Mouse (Mus musculus) limb, embryonic 11.5 days (tissue): Measurements from ENCODE around the gene Gm45716. TPM values are rescaled to one million over a fixed set of nuclear protein-coding genes. Genes with fewer than 3 reads are reported as not detected.
"Not testable (repeated sequence)": the region's sequence is repeated elsewhere in the genome, so short reads cannot be mapped to it uniquely, and the experiment has no call there.

ENCODE experiments used
- ATAC-seq: fragments of 200-750 bp; cut with Nextera tagmentation; 2 replicates; pipeline ENCODE4 v1.8.0; 2017; ENCODE audit warnings: low read depth; ENCODE audit not compliant: insufficient number of reproducible peaks, low FRiP score, low TSS enrichment
- DNase-seq: peaks from one replicate; pipeline ENCODE4 v3.0.0-alpha.2; 2015; ENCODE audit warnings: low spot score
- H3K27ac ChIP-seq: fragments of 300-500 bp; sonication (generic); replicated peaks from 2 replicates; pipeline ENCODE4 v1.5.1; 2014; ENCODE audit warnings: low read depth, mild to moderate bottlenecking, low read length
- H3K27me3 ChIP-seq: fragments of 300-500 bp; sonication (generic); 2 replicates; pipeline ENCODE4 v1.6.1; 2014; ENCODE audit warnings: mild to moderate bottlenecking, low read length, mixed read lengths; ENCODE audit not compliant: control insufficient read depth, insufficient read depth
- H3K36me3 ChIP-seq: fragments of 300-500 bp; sonication (generic); 2 replicates; pipeline ENCODE4 v1.6.1; 2014; ENCODE audit warnings: mild to moderate bottlenecking, low read length, moderate library complexity, mixed read lengths; ENCODE audit not compliant: control insufficient read depth, insufficient read depth
- H3K4me1 ChIP-seq: fragments of 300-500 bp; sonication (generic); 2 replicates; pipeline ENCODE4 v1.6.1; 2014; ENCODE audit warnings: low read length, mixed read lengths; ENCODE audit not compliant: control insufficient read depth, insufficient read depth
- H3K4me2 ChIP-seq: fragments of 300-500 bp; sonication (generic); 2 replicates; pipeline ENCODE4 v1.6.1; 2014; ENCODE audit warnings: low read depth, mild to moderate bottlenecking, moderate library complexity; ENCODE audit not compliant: severe bottlenecking
- H3K4me3 ChIP-seq: fragments of 300-500 bp; sonication (generic); 2 replicates; pipeline ENCODE4 v1.5.1; 2014; ENCODE audit warnings: low read depth, low read length
- H3K9ac ChIP-seq: fragments of 300-500 bp; sonication (generic); 2 replicates; pipeline ENCODE4 v1.6.1; 2014; ENCODE audit warnings: mild to moderate bottlenecking, low read length
- H3K9me3 ChIP-seq: fragments of 300-500 bp; sonication (generic); 2 replicates; pipeline ENCODE4 v1.6.1; 2016; ENCODE audit warnings: low read length; ENCODE audit not compliant: control insufficient read depth
- WGBS: fragments of 180-500 bp; shearing (Covaris S2); extraction: QIAGEN DNeasy Blood & Tissue Kit; methylation state at CpG from one replicate; pipeline ENCODE4 v1.1.7; 2014; 5-methylcytosine and 5-hydroxymethylcytosine counted together
- polyA plus RNA-seq: library from polyadenylated mRNA; unstranded; fragments of >200 nt; fragmentation: Nextera tagmentation; extraction: Ambion mirVana; gene quantifications from 2 replicates; pipeline ENCODE4 v1.2.1, GENCODE M21; 2014

The Gm45716 gene
- polyA plus RNA-seq, 1 experiment from 2014 or later, result 10.4 TPM

DNA sequence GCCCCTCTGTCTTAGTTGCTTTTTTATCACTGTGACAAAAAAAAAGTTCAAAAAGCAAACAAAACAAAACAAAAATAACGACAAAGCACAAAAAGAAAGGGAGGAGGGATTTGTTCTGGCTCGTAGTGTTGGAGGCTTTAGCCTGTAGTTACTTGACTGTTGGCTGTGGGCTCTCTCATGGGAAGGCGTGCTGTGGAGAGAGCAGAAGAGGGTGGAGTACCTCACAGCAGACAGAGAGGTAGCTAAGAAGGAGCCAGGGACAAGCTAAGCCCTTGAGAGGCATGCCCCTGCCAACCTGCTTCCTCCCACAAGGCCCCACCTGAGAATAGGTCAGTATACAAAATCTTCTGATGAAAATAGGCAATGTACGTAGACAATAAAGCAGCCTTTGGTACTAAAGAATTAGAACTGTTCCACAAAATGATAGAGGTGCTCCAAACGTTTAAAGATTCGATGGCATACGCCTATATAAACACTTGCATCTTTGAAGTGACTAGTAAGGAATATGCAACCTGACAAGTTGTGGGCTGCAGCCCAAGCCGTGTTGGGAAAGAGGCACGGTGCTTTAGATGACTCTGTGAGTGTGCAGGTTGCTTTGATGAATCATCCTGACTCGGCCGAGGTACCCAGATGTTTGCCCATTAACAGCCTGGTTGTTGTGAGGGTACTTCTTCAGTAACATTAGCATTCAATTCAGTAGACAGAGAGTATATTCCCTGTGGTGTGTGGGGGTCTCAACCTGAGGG is 82.8 kb downstream of the Gm45716 start:
- Histone ChIP-seq H3K4me1 (peaks cover 3% of the 10 kb centered on the region; the same call in 1 of the 2 replicates), H3K27me3 (no peaks in the 10 kb centered on the region), H3K9ac (no peak overlapping the region), H3K4me2 (no peak overlapping the region), H3K36me3 (no peaks in the 10 kb centered on the region; the same call in 1 of the 2 replicates), H3K9me3 (no peaks in the 10 kb centered on the region), H3K27ac (no peak overlapping the region), H3K4me3 (no peak overlapping the region)
- WGBS, result 88% methylated on average over 11 of the region's 11 CpGs
- DNase-seq (no peak), ATAC-seq (no peak)

GRCm38 (mm10) chr11:90274187-90274586 is 86.7 kb downstream of the Gm45716 start:
- no peak overlapping the region for H3K4me2 ChIP-seq
- DNase-seq (no peak), ATAC-seq (no peak)
- H3K9ac ChIP-seq, result no peak overlapping the region
- H3K36me3 ChIP-seq, result no peaks in the 10 kb centered on the region; the same call in 1 of the 2 replicates
- no peaks in the 10 kb centered on the region for H3K9me3 ChIP-seq
- 50% methylated on average over 1 of the region's 1 CpGs for WGBS
- H3K27me3 ChIP-seq, result no peaks in the 10 kb centered on the region
- H3K4me3 ChIP-seq, result no peak overlapping the region
- peaks cover under 1% of the 10 kb centered on the region; the same call in 1 of the 2 replicates for H3K4me1 ChIP-seq
- no peak overlapping the region for H3K27ac ChIP-seq

- no peaks in the 10 kb centered on the region for H3K4me1 ChIP-seq
- no peak overlapping the region for H3K9ac ChIP-seq
- no peaks in the 10 kb centered on the region for H3K27me3 ChIP-seq
- H3K36me3 ChIP-seq, result no peaks in the 10 kb centered on the region; the same call in 1 of the 2 replicates
- no peak for ATAC-seq
- no peak overlapping the region for H3K27ac ChIP-seq
- no peak overlapping the region for H3K4me2 ChIP-seq
- H3K4me3 ChIP-seq, result no peak overlapping the region
- no peak for DNase-seq
- WGBS, result 84% methylated on average over 7 of the region's 7 CpGs
- no peaks in the 10 kb centered on the region for H3K9me3 ChIP-seq
These were observed 88.2 kb downstream of the Gm45716 start for GRCm38 (mm10) chr11:90275663-90276062.

DNA sequence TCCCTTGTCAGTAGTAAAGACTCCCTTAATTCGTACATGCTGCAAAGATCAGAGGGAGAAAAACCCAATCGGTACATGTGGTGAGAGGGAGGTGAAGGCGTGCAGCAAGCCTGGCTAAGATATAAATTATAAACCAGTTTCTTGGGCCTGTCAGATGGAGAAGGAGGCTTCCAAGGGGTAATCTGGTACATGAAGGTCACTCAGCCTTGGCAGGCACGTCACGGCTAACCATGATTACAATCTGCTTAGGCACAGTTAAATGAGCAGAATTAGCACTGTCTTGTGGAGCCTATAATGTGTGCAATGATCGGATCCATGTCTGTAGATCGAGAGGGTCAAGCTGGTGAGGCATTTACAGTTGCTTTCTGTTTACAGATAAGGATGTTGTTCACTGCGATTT is 88.7 kb downstream of the Gm45716 start:
- Histone ChIP-seq H3K4me3 (no peak overlapping the region), H3K36me3 (no peaks in the 10 kb centered on the region; the same call in 1 of the 2 replicates), H3K9ac (no peak overlapping the region), H3K4me2 (no peak overlapping the region), H3K9me3 (no peaks in the 10 kb centered on the region), H3K27ac (no peak overlapping the region), H3K27me3 (no peaks in the 10 kb centered on the region), H3K4me1 (no peaks in the 10 kb centered on the region)
- ATAC-seq (no peak), DNase-seq (no peak)
- WGBS, result 83% methylated on average over 8 of the region's 8 CpGs

- no peak for ATAC-seq
- no peak overlapping the region for H3K4me3 ChIP-seq
- DNase-seq, result no peak
- no peaks in the 10 kb centered on the region for H3K9me3 ChIP-seq
- no peaks in the 10 kb centered on the region; the same call in 1 of the 2 replicates for H3K36me3 ChIP-seq
- no peak overlapping the region for H3K27ac ChIP-seq
- H3K27me3 ChIP-seq, result no peaks in the 10 kb centered on the region
- no peak overlapping the region for H3K4me2 ChIP-seq
- no peaks in the 10 kb centered on the region for H3K4me1 ChIP-seq
- no peak overlapping the region for H3K9ac ChIP-seq
- 85% methylated on average over 12 of the region's 12 CpGs for WGBS
These were observed 89.1 kb downstream of the Gm45716 start for GRCm38 (mm10) chr11:90276561-90276960.

DNA sequence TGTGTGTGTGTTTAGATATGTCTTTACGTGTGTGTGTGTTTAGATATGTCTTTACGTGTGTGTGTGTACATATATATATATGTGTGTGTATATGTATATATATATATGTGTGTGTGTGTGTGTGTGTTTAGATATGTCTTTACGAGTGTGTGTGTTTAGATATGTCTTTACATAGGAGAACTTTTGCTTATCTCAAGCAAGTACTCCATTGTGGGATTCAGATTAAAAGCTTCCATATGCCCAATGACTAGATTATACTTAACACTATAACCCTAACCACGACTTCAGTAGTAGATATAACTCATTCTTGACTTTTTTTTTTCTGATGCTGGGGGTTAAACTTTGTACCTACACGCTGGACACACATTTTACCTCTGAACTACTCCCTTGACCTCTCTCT is 92.6 kb downstream of the Gm45716 start:
- no peak overlapping the region for H3K4me3 ChIP-seq
- ATAC-seq, result no peak
- DNase-seq, result no peak
- 90% methylated on average over 5 of the region's 5 CpGs for WGBS
- no peaks in the 10 kb centered on the region for H3K4me1 ChIP-seq
- no peak overlapping the region for H3K27ac ChIP-seq
- no peaks in the 10 kb centered on the region for H3K9me3 ChIP-seq
- no peaks in the 10 kb centered on the region for H3K36me3 ChIP-seq
- H3K4me2 ChIP-seq, result no peak overlapping the region
- no peak overlapping the region for H3K9ac ChIP-seq
- no peaks in the 10 kb centered on the region for H3K27me3 ChIP-seq

GRCm38 (mm10) chr11:90281943-90282342 is 94.5 kb downstream of the Gm45716 start:
- 93% methylated on average over 2 of the region's 2 CpGs for WGBS
- H3K4me2 ChIP-seq, DNase-seq, H3K27me3 ChIP-seq, ATAC-seq, H3K36me3 ChIP-seq, H3K9ac ChIP-seq, H3K4me1 ChIP-seq, H3K9me3 ChIP-seq, H3K4me3 ChIP-seq, H3K27ac ChIP-seq: not testable (repeated sequence)

GRCm38 (mm10) chr11:90283159-90283558 is 95.7 kb downstream of the Gm45716 start:
- Histone ChIP-seq H3K4me1 (no peaks in the 10 kb centered on the region), H3K4me3 (no peak overlapping the region), H3K4me2 (no peak overlapping the region), H3K9me3 (no peaks in the 10 kb centered on the region), H3K36me3 (no peaks in the 10 kb centered on the region), H3K27ac (no peak overlapping the region), H3K9ac (no peak overlapping the region), H3K27me3 (no peaks in the 10 kb centered on the region)
- WGBS, result 68% methylated on average over 4 of the region's 4 CpGs
- ATAC-seq, result no peak
- no peak for DNase-seq

DNA sequence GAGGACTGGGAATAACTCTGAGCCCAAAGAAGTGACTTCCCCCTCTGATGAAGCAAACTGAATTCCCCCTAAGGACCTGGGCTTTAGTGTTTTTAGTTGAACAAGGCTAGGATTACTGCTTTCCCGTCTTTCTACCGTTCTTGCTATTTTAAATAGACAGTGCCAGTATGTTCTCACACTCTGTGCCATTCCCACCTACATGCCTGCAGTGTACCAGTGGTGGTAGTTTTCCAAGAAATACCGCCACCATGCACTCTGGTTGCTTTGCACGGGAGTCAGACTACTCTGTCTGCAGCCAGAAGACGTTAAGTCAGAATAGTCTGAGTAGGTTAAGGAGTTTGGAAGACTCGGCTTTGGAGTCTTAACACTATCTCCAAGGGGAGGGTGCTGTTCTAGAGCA is 96.1 kb downstream of the Gm45716 start:
- DNase-seq (no peak), ATAC-seq (no peak)
- Histone ChIP-seq H3K27me3 (no peaks in the 10 kb centered on the region), H3K27ac (no peak overlapping the region), H3K9me3 (no peaks in the 10 kb centered on the region), H3K4me3 (no peak overlapping the region), H3K9ac (no peak overlapping the region), H3K4me1 (no peaks in the 10 kb centered on the region), H3K4me2 (no peak overlapping the region), H3K36me3 (no peaks in the 10 kb centered on the region)
- 87% methylated on average over 6 of the region's 6 CpGs for WGBS
